Mouse (Mus musculus) midbrain, embryonic 14.5 days (tissue): ENCODE data around the gene Aox2. TPM values are rescaled to one million over a fixed set of nuclear protein-coding genes. Genes with fewer than 3 reads are reported as not detected.

Experiments used
- ATAC-seq: fragments of 200-750 bp; cut with Nextera tagmentation; 2 replicates; pipeline ENCODE4 v1.8.0; 2017; ENCODE audit warnings: moderate number of reproducible peaks, moderate library complexity; ENCODE audit not compliant: low FRiP score, low TSS enrichment
- DNase-seq: peaks from one replicate; pipeline ENCODE4 v3.0.0-alpha.2; 2015
- H3K27ac ChIP-seq: fragments of 300-500 bp; sonication (generic); replicated peaks from 2 replicates; pipeline ENCODE4 v1.5.1; 2014; ENCODE audit warnings: mild to moderate bottlenecking, low read depth, low read length, moderate library complexity
- H3K27me3 ChIP-seq: fragments of 300-500 bp; sonication (generic); 2 replicates; pipeline ENCODE4 v1.6.1; 2014; ENCODE audit warnings: low read length, control low read depth, mixed read lengths; ENCODE audit not compliant: control insufficient read depth, insufficient read depth
- H3K36me3 ChIP-seq: fragments of 300-500 bp; sonication (generic); 2 replicates; pipeline ENCODE4 v1.6.1; 2014; ENCODE audit warnings: low read length, control low read depth; ENCODE audit not compliant: control insufficient read depth, insufficient read depth
- H3K4me1 ChIP-seq: fragments of 300-500 bp; sonication (generic); 2 replicates; pipeline ENCODE4 v1.6.1; 2014; ENCODE audit warnings: mild to moderate bottlenecking, antibody characterized with exemption, low read length, control low read depth; ENCODE audit not compliant: control insufficient read depth, insufficient read depth
- H3K4me2 ChIP-seq: fragments of 300-500 bp; sonication (generic); 2 replicates; pipeline ENCODE4 v1.6.1; 2014; ENCODE audit warnings: mild to moderate bottlenecking, low read length, moderate library complexity
- H3K4me3 ChIP-seq: fragments of 300-500 bp; sonication (generic); replicated peaks from 2 replicates; pipeline ENCODE4 v1.5.1; 2014; ENCODE audit warnings: low read depth, low read length
- H3K9ac ChIP-seq: fragments of 300-500 bp; sonication (generic); replicated peaks from 2 replicates; pipeline ENCODE4 v1.6.1; 2014; ENCODE audit warnings: mild to moderate bottlenecking, low read length, moderate library complexity
- H3K9me3 ChIP-seq: fragments of 300-500 bp; sonication (generic); 2 replicates; pipeline ENCODE4 v1.6.1; 2016; ENCODE audit warnings: low read length, control low read depth, mixed read lengths; ENCODE audit not compliant: control insufficient read depth
- WGBS: fragments of 180-500 bp; shearing (Covaris S2); extraction: QIAGEN DNeasy Blood & Tissue Kit; methylation state at CpG from one replicate; pipeline ENCODE4 v1.1.7; 2014; 5-methylcytosine and 5-hydroxymethylcytosine counted together
- polyA plus RNA-seq: library from polyadenylated mRNA; unstranded; fragments of >200 nt; fragmentation: Nextera tagmentation; extraction: Ambion mirVana; gene quantifications from 2 replicates; pipeline ENCODE4 v1.2.1, GENCODE M21; 2014

Aox2 gene
- polyA plus RNA-seq, 1 experiment from 2014 or later: 0.04 TPM

GRCm38 (mm10) chr1:58393284-58394195, 115.4 kb downstream of the Aox2 start:
- H3K9ac ChIP-seq: peak overlapping the region; percentile 97
- under 1% methylated on average over 81 of the region's 90 CpGs for WGBS
- peak; percentile 50 for DNase-seq

GRCm38 (mm10) chr1:58395341-58395740, 117.2 kb downstream of the Aox2 start:
- Histone ChIP-seq H3K36me3 (peaks cover 56% of the 10 kb centered on the region), H3K9me3 (no peaks in the 10 kb centered on the region), H3K4me3 (no peak overlapping the region), H3K9ac (no peak overlapping the region), H3K27ac (no peak overlapping the region), H3K27me3 (no peaks in the 10 kb centered on the region), H3K4me1 (peaks cover 12% of the 10 kb centered on the region), H3K4me2 (no peak overlapping the region)
- DNase-seq (no peak), ATAC-seq (no peak)
- WGBS: 90% methylated on average over 3 of the region's 3 CpGs

More at GRCm38 (mm10) chr1:58393284-58394195, 115.4 kb downstream of the Aox2 start:
- peak overlapping the region; percentile 85 for H3K4me3 ChIP-seq
- peak overlapping the region; percentile 99 for H3K27ac ChIP-seq
- no peaks in the 10 kb centered on the region for H3K9me3 ChIP-seq
- no peaks in the 10 kb centered on the region for H3K27me3 ChIP-seq
- H3K4me2 ChIP-seq: peak overlapping the region; percentile 78
- peaks cover 12% of the 10 kb centered on the region for H3K4me1 ChIP-seq
- H3K36me3 ChIP-seq: peaks cover 39% of the 10 kb centered on the region
- peak; percentile 75 for ATAC-seq

GRCm38 (mm10) chr1:58396179-58396578, 118.1 kb downstream of the Aox2 start:
- H3K4me3 ChIP-seq: no peak overlapping the region
- H3K9ac ChIP-seq: no peak overlapping the region
- H3K4me1 ChIP-seq: peaks cover 12% of the 10 kb centered on the region
- H3K27ac ChIP-seq: no peak overlapping the region
- ATAC-seq (no peak), DNase-seq (no peak)
- H3K4me2 ChIP-seq: no peak overlapping the region
- H3K36me3 ChIP-seq: peaks cover 65% of the 10 kb centered on the region
- H3K27me3 ChIP-seq: no peaks in the 10 kb centered on the region
- WGBS: 92% methylated on average over 1 of the region's 1 CpGs
- H3K9me3 ChIP-seq: no peaks in the 10 kb centered on the region

- Histone ChIP-seq H3K4me3 (no peak overlapping the region), H3K27me3 (no peaks in the 10 kb centered on the region), H3K27ac (no peak overlapping the region), H3K36me3 (peaks cover 79% of the 10 kb centered on the region), H3K9ac (no peak overlapping the region), H3K4me1 (peaks cover 4% of the 10 kb centered on the region), H3K9me3 (no peaks in the 10 kb centered on the region), H3K4me2 (no peak overlapping the region)
- 96% methylated on average over 6 of the region's 6 CpGs for WGBS
- DNase-seq (no peak), ATAC-seq (no peak)
Observed at GRCm38 (mm10) chr1:58397731-58398130, 119.6 kb downstream of the Aox2 start.

GRCm38 (mm10) chr1:58401396-58401795, 123.3 kb downstream of the Aox2 start:
- 93% methylated on average over 6 of the region's 6 CpGs for WGBS
- Histone ChIP-seq H3K36me3 (peaks cover 88% of the 10 kb centered on the region), H3K27ac (no peak overlapping the region), H3K9ac (no peak overlapping the region), H3K4me2 (no peak overlapping the region), H3K27me3 (no peaks in the 10 kb centered on the region), H3K4me1 (no peaks in the 10 kb centered on the region), H3K4me3 (no peak overlapping the region), H3K9me3 (no peaks in the 10 kb centered on the region)
- DNase-seq: no peak
- no peak for ATAC-seq

DNA sequence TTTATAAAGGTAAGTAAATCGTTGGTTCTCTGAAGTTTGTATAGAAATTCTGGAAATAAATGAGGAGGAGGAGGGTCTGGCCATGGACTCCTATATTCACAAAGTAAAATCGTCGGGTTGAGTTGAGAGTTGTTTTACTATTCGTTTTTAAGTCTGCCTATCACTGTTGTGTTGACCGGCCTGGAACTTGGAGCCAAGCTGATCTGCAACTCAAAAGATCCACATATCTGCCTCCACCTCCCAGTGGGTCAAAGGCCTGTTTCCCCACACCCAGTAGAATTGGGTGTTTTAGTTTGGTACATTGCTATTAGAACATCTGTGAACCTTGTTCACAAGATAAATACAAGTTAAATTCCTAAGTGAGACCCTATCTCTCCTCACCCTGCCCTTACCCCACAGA, 125.6 kb downstream of the Aox2 start:
- H3K9me3 ChIP-seq: no peaks in the 10 kb centered on the region
- ATAC-seq (no peak), DNase-seq (no peak)
- H3K36me3 ChIP-seq: peaks cover 79% of the 10 kb centered on the region
- H3K27me3 ChIP-seq: no peaks in the 10 kb centered on the region
- no peak overlapping the region for H3K9ac ChIP-seq
- H3K4me2 ChIP-seq: no peak overlapping the region
- H3K4me3 ChIP-seq: no peak overlapping the region
- 95% methylated on average over 5 of the region's 5 CpGs for WGBS
- no peak overlapping the region for H3K27ac ChIP-seq
- no peaks in the 10 kb centered on the region for H3K4me1 ChIP-seq

- Histone ChIP-seq H3K4me3 (no peak overlapping the region), H3K27me3 (no peaks in the 10 kb centered on the region), H3K9me3 (no peaks in the 10 kb centered on the region), H3K9ac (no peak overlapping the region), H3K36me3 (peaks cover 72% of the 10 kb centered on the region), H3K27ac (no peak overlapping the region), H3K4me1 (no peaks in the 10 kb centered on the region), H3K4me2 (no peak overlapping the region)
- ATAC-seq (no peak), DNase-seq (no peak)
- 97% methylated on average over 7 of the region's 7 CpGs for WGBS
Observed at GRCm38 (mm10) chr1:58407321-58407720, 129.2 kb downstream of the Aox2 start.

GRCm38 (mm10) chr1:58408141-58408540, 130.0 kb downstream of the Aox2 start:
- no peak overlapping the region for H3K27ac ChIP-seq
- no peak for ATAC-seq
- peaks cover 72% of the 10 kb centered on the region for H3K36me3 ChIP-seq
- DNase-seq: no peak
- no peak overlapping the region for H3K9ac ChIP-seq
- no peaks in the 10 kb centered on the region for H3K4me1 ChIP-seq
- 88% methylated on average over 6 of the region's 6 CpGs for WGBS
- H3K9me3 ChIP-seq: no peaks in the 10 kb centered on the region
- no peaks in the 10 kb centered on the region for H3K27me3 ChIP-seq
- H3K4me3 ChIP-seq: no peak overlapping the region
- H3K4me2 ChIP-seq: no peak overlapping the region
